Mouse (Mus musculus): ENCODE measurements around the gene Ggct. TPM values are rescaled to one million over a fixed set of nuclear protein-coding genes. Genes with fewer than 3 reads are reported as not detected.

The Ggct gene
- polyA plus RNA-seq, 1 experiment from 2014 or later, result 9.0 TPM

- Histone ChIP-seq H3K27me3 (peaks cover 24% of the 10 kb centered on the region), H3K4me2 (peak overlapping the region; percentile 32), H3K9me3 (replicated peaks) (no peaks in the 10 kb centered on the region), H3K27ac (no peak overlapping the region), H3K36me3 (no peaks in the 10 kb centered on the region), H3K4me1 (peaks cover 8% of the 10 kb centered on the region), H3K9ac (no peak overlapping the region), H3K4me3 (replicated peaks) (no peak overlapping the region)
- 0 out of 2 replicates have a peak, but pooled peaks have one; percentile 49 for ATAC-seq (replicated peaks; ENCODE audit: low FRiP score)
- WGBS, result 56% methylated on average over 24 of the region's 24 CpGs
Measured at GRCm38 (mm10) chr6:54943753-54944152, 49.0 kb downstream of the Ggct start.

DNA sequence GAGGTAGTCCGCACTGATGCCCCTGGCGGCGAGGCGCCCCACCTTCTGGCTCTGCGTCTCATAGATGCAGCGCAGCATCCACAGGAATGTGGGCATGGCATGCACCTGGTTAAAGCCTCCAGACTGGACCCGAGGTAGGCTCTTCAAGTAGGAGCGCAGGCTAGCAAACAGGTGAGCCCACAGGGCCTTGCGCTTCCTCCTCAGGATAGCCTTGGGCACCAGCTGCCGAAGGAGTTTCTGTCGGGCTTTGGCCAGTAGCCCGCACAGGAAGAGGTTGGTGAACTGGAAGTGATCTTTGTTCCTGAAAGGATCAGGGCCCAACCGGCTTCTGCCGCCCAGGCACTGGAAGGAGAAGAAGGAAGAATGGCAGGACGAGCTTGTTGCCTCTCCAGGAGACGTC, 49.5 kb downstream of the Ggct start:
- WGBS, result 74% methylated on average over 16 of the region's 16 CpGs
- H3K27ac ChIP-seq, result no peak overlapping the region
- no peak overlapping the region for H3K4me2 ChIP-seq
- no peak overlapping the region for H3K9ac ChIP-seq
- H3K4me1 ChIP-seq, result peaks cover 8% of the 10 kb centered on the region
- H3K27me3 ChIP-seq, result peaks cover 24% of the 10 kb centered on the region
- no peak overlapping the region for H3K4me3 ChIP-seq (replicated peaks)
- no peaks in the 10 kb centered on the region for H3K9me3 ChIP-seq (replicated peaks)
- H3K36me3 ChIP-seq, result no peaks in the 10 kb centered on the region
- ATAC-seq (replicated peaks; ENCODE audit: low FRiP score), result no peak

DNA sequence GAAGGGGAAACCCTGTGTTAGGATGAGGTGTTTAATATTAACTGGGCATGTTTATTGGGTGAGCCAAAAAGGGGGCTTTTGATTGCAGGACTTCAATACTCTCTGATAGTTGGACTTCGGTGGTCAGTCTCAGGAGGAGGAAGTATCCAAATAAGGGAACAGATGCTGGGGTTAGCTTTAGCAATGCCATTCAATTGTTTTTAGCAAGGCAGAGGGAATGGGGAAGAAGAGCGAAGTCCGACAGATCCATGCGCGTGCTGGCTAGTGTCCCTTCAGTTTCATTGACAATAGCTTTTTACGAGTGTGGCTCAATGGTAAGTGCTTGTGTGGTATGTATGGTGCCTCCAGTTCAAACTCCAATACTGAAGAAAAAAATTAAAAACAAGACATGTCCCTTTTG, 51.6 kb downstream of the Ggct start:
- Histone ChIP-seq H3K27ac (no peak overlapping the region), H3K36me3 (no peaks in the 10 kb centered on the region), H3K27me3 (peaks cover 24% of the 10 kb centered on the region), H3K9me3 (replicated peaks) (no peaks in the 10 kb centered on the region), H3K9ac (no peak overlapping the region), H3K4me1 (peaks cover 8% of the 10 kb centered on the region), H3K4me3 (replicated peaks) (no peak overlapping the region), H3K4me2 (no peak overlapping the region)
- 91% methylated on average over 6 of the region's 6 CpGs for WGBS
- ATAC-seq (replicated peaks; ENCODE audit: low FRiP score), result no peak

DNA sequence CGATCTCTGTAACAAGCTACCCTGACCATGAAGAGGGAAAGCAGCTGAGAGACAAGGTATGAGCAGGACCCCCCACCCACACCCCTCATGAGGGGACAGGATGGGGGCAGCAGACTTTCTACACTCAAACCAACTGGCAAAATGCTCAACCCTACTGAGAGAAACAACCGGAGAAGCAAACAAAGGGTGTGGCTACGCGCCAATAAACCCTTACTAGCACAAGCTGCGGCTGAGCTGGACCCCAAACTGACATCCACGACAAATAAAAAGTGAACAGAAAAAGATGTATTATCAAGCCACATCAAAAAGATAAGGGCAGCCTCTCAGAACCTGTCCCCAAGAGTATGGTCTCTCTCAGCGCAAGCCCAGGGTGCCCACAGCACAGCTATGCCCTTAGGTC, 52.6 kb downstream of the Ggct start:
- no peaks in the 10 kb centered on the region for H3K36me3 ChIP-seq
- no peak overlapping the region for H3K4me2 ChIP-seq
- H3K4me3 ChIP-seq (replicated peaks), result no peak overlapping the region
- peaks cover 22% of the 10 kb centered on the region for H3K27me3 ChIP-seq
- no peak overlapping the region for H3K27ac ChIP-seq
- no peak overlapping the region for H3K9ac ChIP-seq
- ATAC-seq (replicated peaks; ENCODE audit: low FRiP score), result no peak
- WGBS, result 67% methylated on average over 7 of the region's 7 CpGs
- peaks cover 8% of the 10 kb centered on the region for H3K4me1 ChIP-seq
- H3K9me3 ChIP-seq (replicated peaks), result no peaks in the 10 kb centered on the region

DNA sequence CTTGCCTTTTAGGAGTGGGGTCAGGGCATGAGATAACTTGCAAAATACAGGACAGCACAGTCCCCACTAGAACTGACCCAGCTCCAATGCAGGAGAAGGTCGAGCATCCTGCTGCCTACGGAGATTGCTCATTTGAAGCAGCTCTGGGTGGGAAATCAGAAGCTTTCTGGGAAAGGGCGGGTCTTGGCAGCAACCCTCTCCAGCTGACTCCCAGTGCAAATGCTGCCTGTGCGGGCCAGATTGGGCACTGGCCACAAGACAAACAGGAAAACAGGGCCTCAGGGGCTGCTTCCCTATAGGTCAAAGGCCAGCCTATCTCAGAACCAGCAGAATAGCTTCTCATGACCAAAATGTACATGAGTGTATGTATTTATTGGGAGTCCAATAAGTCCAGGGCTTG, 53.1 kb downstream of the Ggct start:
- no peak for ATAC-seq (replicated peaks; ENCODE audit: low FRiP score)
- 66% methylated on average over 4 of the region's 4 CpGs for WGBS
- no peaks in the 10 kb centered on the region for H3K36me3 ChIP-seq
- H3K4me3 ChIP-seq (replicated peaks), result no peak overlapping the region
- no peaks in the 10 kb centered on the region for H3K9me3 ChIP-seq (replicated peaks)
- H3K9ac ChIP-seq, result no peak overlapping the region
- no peak overlapping the region for H3K4me2 ChIP-seq
- H3K27ac ChIP-seq, result no peak overlapping the region
- H3K4me1 ChIP-seq, result peaks cover 8% of the 10 kb centered on the region
- H3K27me3 ChIP-seq, result peaks cover 17% of the 10 kb centered on the region

DNA sequence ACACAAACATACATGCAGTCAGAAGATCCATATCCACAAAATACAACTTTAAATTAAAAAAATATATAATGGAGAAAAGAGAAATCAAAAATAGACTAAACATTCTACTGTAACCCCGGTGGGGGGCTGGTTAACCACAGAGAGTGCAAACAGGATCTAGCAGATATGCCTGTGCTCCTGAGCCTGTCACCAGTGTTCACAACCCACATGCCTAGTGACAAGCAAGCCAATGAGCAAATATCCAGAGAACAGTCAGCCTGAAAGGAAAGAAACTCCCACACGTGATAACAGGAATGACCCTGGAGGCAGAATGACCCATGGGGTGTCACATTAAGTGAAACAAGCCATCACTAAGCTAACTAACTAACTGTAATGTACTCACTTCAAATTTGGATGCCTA, 56.3 kb downstream of the Ggct start:
- no peaks in the 10 kb centered on the region for H3K9me3 ChIP-seq (replicated peaks)
- ATAC-seq (replicated peaks; ENCODE audit: low FRiP score), result no peak
- H3K4me3 ChIP-seq (replicated peaks), result no peak overlapping the region
- H3K9ac ChIP-seq, result no peak overlapping the region
- WGBS, result 73% methylated on average over 2 of the region's 2 CpGs
- no peaks in the 10 kb centered on the region for H3K4me1 ChIP-seq
- H3K27ac ChIP-seq, result no peak overlapping the region
- H3K27me3 ChIP-seq, result no peaks in the 10 kb centered on the region
- no peaks in the 10 kb centered on the region for H3K36me3 ChIP-seq
- no peak overlapping the region for H3K4me2 ChIP-seq

GRCm38 (mm10) chr6:54934930-54935329, 57.8 kb downstream of the Ggct start:
- Histone ChIP-seq H3K9me3 (replicated peaks) (no peaks in the 10 kb centered on the region), H3K36me3 (no peaks in the 10 kb centered on the region), H3K4me3 (replicated peaks) (no peak overlapping the region), H3K27me3 (no peaks in the 10 kb centered on the region), H3K4me2 (no peak overlapping the region), H3K27ac (no peak overlapping the region), H3K4me1 (no peaks in the 10 kb centered on the region), H3K9ac (no peak overlapping the region)
- WGBS, result 76% methylated on average over 5 of the region's 5 CpGs
- no peak for ATAC-seq (replicated peaks; ENCODE audit: low FRiP score)

- 93% methylated on average over 8 of the region's 8 CpGs for WGBS
- Histone ChIP-seq H3K36me3 (no peaks in the 10 kb centered on the region), H3K4me3 (replicated peaks) (no peak overlapping the region), H3K9me3 (replicated peaks) (no peaks in the 10 kb centered on the region), H3K4me2 (no peak overlapping the region), H3K27ac (no peak overlapping the region), H3K27me3 (no peaks in the 10 kb centered on the region), H3K4me1 (no peaks in the 10 kb centered on the region), H3K9ac (no peak overlapping the region)
- no peak for ATAC-seq (replicated peaks; ENCODE audit: low FRiP score)
Measured at GRCm38 (mm10) chr6:54934313-54934712, 58.4 kb downstream of the Ggct start.

- WGBS, result 58% methylated on average over 3 of the region's 3 CpGs
- Histone ChIP-seq H3K36me3 (no peaks in the 10 kb centered on the region), H3K4me1 (no peaks in the 10 kb centered on the region), H3K27ac (no peak overlapping the region), H3K9me3 (replicated peaks) (no peaks in the 10 kb centered on the region), H3K4me2 (no peak overlapping the region), H3K27me3 (no peaks in the 10 kb centered on the region), H3K9ac (no peak overlapping the region), H3K4me3 (replicated peaks) (no peak overlapping the region)
- ATAC-seq (replicated peaks; ENCODE audit: low FRiP score), result no peak
Measured at GRCm38 (mm10) chr6:54933866-54934265, 58.9 kb downstream of the Ggct start.

DNA sequence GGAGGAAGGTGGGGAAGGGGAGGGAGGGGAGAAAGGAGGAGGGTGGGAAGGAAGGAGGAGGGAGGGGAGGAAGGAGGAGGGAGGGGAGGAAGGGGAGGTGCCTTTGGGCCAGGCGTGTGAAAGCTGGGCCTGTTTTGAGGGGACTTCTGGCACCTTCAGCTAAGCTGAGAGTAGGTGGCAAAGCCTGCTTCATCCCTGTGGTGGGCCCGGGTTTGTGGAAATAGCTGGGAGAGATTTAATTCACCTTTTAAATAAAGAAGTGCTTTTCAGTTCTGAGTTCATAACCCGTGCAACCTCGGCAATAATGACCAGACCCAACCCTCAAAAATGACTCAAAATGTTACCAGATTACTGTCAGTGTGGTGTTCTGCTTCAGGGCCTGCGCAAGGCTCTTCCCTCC, 59.5 kb downstream of the Ggct start:
- Histone ChIP-seq H3K27ac (no peak overlapping the region), H3K27me3 (no peaks in the 10 kb centered on the region), H3K9ac (no peak overlapping the region), H3K4me3 (replicated peaks) (no peak overlapping the region), H3K4me2 (no peak overlapping the region), H3K4me1 (no peaks in the 10 kb centered on the region), H3K36me3 (no peaks in the 10 kb centered on the region), H3K9me3 (replicated peaks) (no peaks in the 10 kb centered on the region)
- WGBS, result 75% methylated on average over 5 of the region's 5 CpGs
- no peak for ATAC-seq (replicated peaks; ENCODE audit: low FRiP score)

Other genes starting within 250 kb of the Ggct start
- gene Znrf2, start 176.0 kb downstream of the Ggct start, polyA plus RNA-seq (2015; fragmentation: Nextera tagmentation; extraction: Ambion mirVana), result 4.1 and 4.3 TPM in 2 replicates
- gene Nod1, start 20.3 kb downstream of the Ggct start, polyA plus RNA-seq (2015; fragmentation: Nextera tagmentation; extraction: Ambion mirVana), result 3.6 and 5.1 TPM in 2 replicates
- gene Gars, start 45.1 kb upstream of the Ggct start, polyA plus RNA-seq (2015; fragmentation: Nextera tagmentation; extraction: Ambion mirVana), result 138 and 141 TPM in 2 replicates
- gene Crhr2, start 140.1 kb upstream of the Ggct start, polyA plus RNA-seq (2015; fragmentation: Nextera tagmentation; extraction: Ambion mirVana), result 0.13 and 0.26 TPM in 2 replicates
- 5.9 and 6.1 TPM in 2 replicates for gene Inmt, start 182.1 kb upstream of the Ggct start, polyA plus RNA-seq (2015; fragmentation: Nextera tagmentation; extraction: Ambion mirVana)
- 15.6 and 16.0 TPM in 2 replicates for gene Mindy4, start 210.4 kb upstream of the Ggct start, polyA plus RNA-seq (2015; fragmentation: Nextera tagmentation; extraction: Ambion mirVana)